Mouse (Mus musculus) intestine, postnatal 0 days (tissue): ENCODE measurements around the gene Olfr1358. TPM values are rescaled to one million over a fixed set of nuclear protein-coding genes. Genes with fewer than 3 reads are reported as not detected.
"Not testable (repeated sequence)": the region's sequence is repeated elsewhere in the genome, so short reads cannot be mapped to it uniquely, and the experiment has no call there.

Experiments
- ATAC-seq: fragments of 200-750 bp; cut with Nextera tagmentation; 2 replicates; pipeline ENCODE4 v1.8.0; 2017; ENCODE audit warnings: mild to moderate bottlenecking, moderate TSS enrichment, moderate library complexity
- H3K27ac ChIP-seq: fragments of 300-500 bp; sonication (generic); 2 replicates; pipeline ENCODE4 v1.5.1; 2014; ENCODE audit warnings: mild to moderate bottlenecking, low read depth, low read length, moderate library complexity
- H3K27me3 ChIP-seq: fragments of 300-500 bp; sonication (generic); replicated peaks from 2 replicates; pipeline ENCODE4 v1.6.1; 2014; ENCODE audit warnings: low read length, mixed read lengths; ENCODE audit not compliant: control insufficient read depth, insufficient read depth
- H3K36me3 ChIP-seq: fragments of 300-500 bp; sonication (generic); 2 replicates; pipeline ENCODE4 v1.6.1; 2014; ENCODE audit warnings: mild to moderate bottlenecking, moderate library complexity; ENCODE audit not compliant: control insufficient read depth, insufficient read depth
- H3K4me1 ChIP-seq: fragments of 300-500 bp; sonication (generic); replicated peaks from 2 replicates; pipeline ENCODE4 v1.6.1; 2014; ENCODE audit warnings: antibody characterized with exemption, low read length, mixed read lengths; ENCODE audit not compliant: control insufficient read depth, insufficient read depth
- H3K4me2 ChIP-seq: fragments of 300-500 bp; sonication (generic); replicated peaks from 2 replicates; pipeline ENCODE4 v1.6.1; 2014; ENCODE audit warnings: low read depth, mild to moderate bottlenecking, moderate library complexity
- H3K4me3 ChIP-seq: fragments of 300-500 bp; sonication (generic); 2 replicates; pipeline ENCODE4 v1.5.1; 2014; ENCODE audit warnings: low read depth, low read length
- H3K9ac ChIP-seq: fragments of 300-500 bp; sonication (generic); 2 replicates; pipeline ENCODE4 v1.6.1; 2014; ENCODE audit warnings: mild to moderate bottlenecking, low read depth, low read length
- H3K9me3 ChIP-seq: fragments of 300-500 bp; sonication (generic); 2 replicates; pipeline ENCODE4 v1.6.1; 2016; ENCODE audit warnings: mixed run types; ENCODE audit not compliant: control insufficient read depth
- CTCF ChIP-seq: sonication (generic); IDR thresholded peaks from 2 replicates; pipeline ENCODE4 v1.5.1; 2016; ENCODE audit warnings: low read depth, mild to moderate bottlenecking, control low read depth, antibody characterized with exemption, moderate library complexity
- WGBS: fragments of 180-500 bp; shearing (Covaris S2); extraction: QIAGEN DNeasy Blood & Tissue Kit; methylation state at CpG from one replicate; pipeline ENCODE4 v1.1.7; 2014; 5-methylcytosine and 5-hydroxymethylcytosine counted together
- polyA plus RNA-seq: library from polyadenylated mRNA; unstranded; fragments of >200 nt; fragmentation: Nextera tagmentation; extraction: Ambion mirVana; gene quantifications from 2 replicates; pipeline ENCODE4 v1.2.1, GENCODE M21; 2015

Olfr1358 gene
- polyA plus RNA-seq, 1 experiment from 2014 or later = not detected

GRCm38 (mm10) chr10:78476821-78477220 is 40.4 kb upstream of the Olfr1358 start:
- 56% methylated on average over 4 of the region's 4 CpGs for WGBS
- no peak for TF ChIP-seq CTCF
- no peak for ATAC-seq

GRCm38 (mm10) chr10:78480954-78481927 is 36.0 kb upstream of the Olfr1358 start:
- peak; percentile 1; the same call in 1 of the 2 replicates for ATAC-seq

More at GRCm38 (mm10) chr10:78476821-78477220, 40.4 kb upstream of the Olfr1358 start:
- no peak overlapping the region for H3K4me3 ChIP-seq
- H3K4me1 ChIP-seq = no peaks in the 10 kb centered on the region
- no peak overlapping the region for H3K9ac ChIP-seq
- no peak overlapping the region for H3K4me2 ChIP-seq
- H3K36me3 ChIP-seq = no peaks in the 10 kb centered on the region
- no peak overlapping the region for H3K27ac ChIP-seq
- no peaks in the 10 kb centered on the region for H3K9me3 ChIP-seq
- H3K27me3 ChIP-seq = no peaks in the 10 kb centered on the region

GRCm38 (mm10) chr10:78481928-78482499 is 35.2 kb upstream of the Olfr1358 start:
- peak; percentile 67 for TF ChIP-seq CTCF
- peak overlapping the region; percentile 48 for H3K4me3 ChIP-seq
- H3K4me2 ChIP-seq = peak overlapping the region; percentile 87
- 1% methylated on average over 35 of the region's 35 CpGs for WGBS
- H3K4me1 ChIP-seq = 0 out of 2 replicates have a peak, but pooled peaks cover 4% of the 10 kb centered on the region
- H3K36me3 ChIP-seq = no peaks in the 10 kb centered on the region
- no peaks in the 10 kb centered on the region for H3K27me3 ChIP-seq
- no peaks in the 10 kb centered on the region for H3K9me3 ChIP-seq
- peak; percentile 90 for ATAC-seq
- no peak overlapping the region for H3K27ac ChIP-seq
- peak overlapping the region; percentile 56 for H3K9ac ChIP-seq

More at GRCm38 (mm10) chr10:78480954-78481927, 36.0 kb upstream of the Olfr1358 start:
- no peaks in the 10 kb centered on the region for H3K9me3 ChIP-seq
- no peak for TF ChIP-seq CTCF
- no peak overlapping the region for H3K27ac ChIP-seq
- 0 out of 2 replicates have a peak, but pooled peaks cover 4% of the 10 kb centered on the region for H3K4me1 ChIP-seq
- peak overlapping the region; percentile 48 for H3K4me3 ChIP-seq
- 33% methylated on average over 21 of the region's 21 CpGs for WGBS
- no peaks in the 10 kb centered on the region for H3K27me3 ChIP-seq
- peak overlapping the region; percentile 56 for H3K9ac ChIP-seq
- peak overlapping the region; percentile 87 for H3K4me2 ChIP-seq
- no peaks in the 10 kb centered on the region for H3K36me3 ChIP-seq

- not testable (repeated sequence) for H3K27ac ChIP-seq, H3K4me1 ChIP-seq, H3K27me3 ChIP-seq, H3K4me2 ChIP-seq, H3K9ac ChIP-seq, H3K9me3 ChIP-seq, H3K36me3 ChIP-seq, H3K4me3 ChIP-seq, ATAC-seq
- WGBS = 54% methylated on average over 2 of the region's 2 CpGs
These were observed 31.9 kb upstream of the Olfr1358 start for GRCm38 (mm10) chr10:78485369-78485768.

- no peak for ATAC-seq
- 72% methylated on average over 5 of the region's 5 CpGs for WGBS
These were observed 30.4 kb upstream of the Olfr1358 start for GRCm38 (mm10) chr10:78486871-78487270.

GRCm38 (mm10) chr10:78487431-78488086 is 29.7 kb upstream of the Olfr1358 start:
- no peaks in the 10 kb centered on the region for H3K36me3 ChIP-seq
- no peaks in the 10 kb centered on the region for H3K9me3 ChIP-seq
- H3K4me3 ChIP-seq = no peak overlapping the region
- 12% methylated on average over 26 of the region's 26 CpGs for WGBS
- H3K4me1 ChIP-seq = 0 out of 2 replicates have a peak, but pooled peaks cover 4% of the 10 kb centered on the region
- H3K27ac ChIP-seq = no peak overlapping the region
- peak; percentile 71 for ATAC-seq
- H3K9ac ChIP-seq = peak overlapping the region; percentile 34
- peak; percentile 97 for TF ChIP-seq CTCF
- no peaks in the 10 kb centered on the region for H3K27me3 ChIP-seq
- H3K4me2 ChIP-seq = peak overlapping the region; percentile 65

More at GRCm38 (mm10) chr10:78486871-78487270, 30.4 kb upstream of the Olfr1358 start:
- Histone ChIP-seq H3K9ac (no peak overlapping the region), H3K27ac (no peak overlapping the region), H3K4me3 (no peak overlapping the region), H3K9me3 (no peaks in the 10 kb centered on the region), H3K4me1 (0 out of 2 replicates have a peak, but pooled peaks cover 4% of the 10 kb centered on the region), H3K27me3 (no peaks in the 10 kb centered on the region), H3K36me3 (no peaks in the 10 kb centered on the region), H3K4me2 (no peak overlapping the region)
- no peak for TF ChIP-seq CTCF
